Mouse (Mus musculus) layer of hippocampus, adult 8-10 months (tissue): ENCODE measurements at regions not wholly inside any gene's neighbourhood (a gene's known extent, or its start where the extent isn't known, plus 50 kb on each side); places are given as distances from the start of the nearest gene placed in this dataset.

ENCODE experiments used
- DNase-seq, 2 experiments: peaks; one replicate each; pipeline ENCODE4 v3.0.0; 2022; ENCODE audit warnings: low spot score in 2 of 2

GRCm38 (mm10) chr6:135433753-135434152 is 71.4 kb downstream of the Emp1 start:
- DNase-seq: no peak

GRCm38 (mm10) chr6:135436315-135436714 is 74.0 kb downstream of the Emp1 start:
- no peak for DNase-seq

- no peak for DNase-seq
Measured at GRCm38 (mm10) chr6:135438271-135438670, 75.9 kb downstream of the Emp1 start.

- peak; percentile 71 to 79 for DNase-seq
Measured at GRCm38 (mm10) chr6:135441126-135441871, 79.0 kb downstream of the Emp1 start.

- peak; percentile 86 to 93 for DNase-seq
Measured at GRCm38 (mm10) chr6:135444661-135445060, 82.3 kb downstream of the Emp1 start.

- no peak for DNase-seq
Measured at GRCm38 (mm10) chr6:135445070-135445469, 82.7 kb downstream of the Emp1 start.

- DNase-seq: no peak
Measured at GRCm38 (mm10) chr6:135447801-135448200, 85.5 kb downstream of the Emp1 start.

GRCm38 (mm10) chr6:135449228-135449627 is 86.9 kb downstream of the Emp1 start:
- no peak for DNase-seq

GRCm38 (mm10) chr6:135450573-135450972 is 88.2 kb downstream of the Emp1 start:
- no peak for DNase-seq

GRCm38 (mm10) chr6:135451165-135451797 is 88.9 kb downstream of the Emp1 start:
- DNase-seq: peak in 1 of 2 experiments; percentile 18

GRCm38 (mm10) chr6:135453041-135453440 is 90.7 kb downstream of the Emp1 start:
- DNase-seq: no peak

- DNase-seq: no peak
Measured at GRCm38 (mm10) chr6:135472495-135472894, 110.2 kb downstream of the Emp1 start.

GRCm38 (mm10) chr6:135473146-135473545 is 110.8 kb downstream of the Emp1 start:
- no peak for DNase-seq

GRCm38 (mm10) chr6:135488795-135489194 is 126.5 kb downstream of the Emp1 start:
- DNase-seq: no peak

- DNase-seq: no peak
Measured at GRCm38 (mm10) chr6:135493983-135494382, 131.6 kb downstream of the Emp1 start.

- DNase-seq: no peak
Measured at GRCm38 (mm10) chr6:135495841-135496240, 133.5 kb downstream of the Emp1 start.

GRCm38 (mm10) chr6:135498592-135498991 is 136.2 kb downstream of the Emp1 start:
- DNase-seq: no peak

- no peak for DNase-seq
Measured at GRCm38 (mm10) chr6:135500381-135500780, 138.0 kb downstream of the Emp1 start.

- no peak for DNase-seq
Measured at GRCm38 (mm10) chr6:135501791-135502190, 139.4 kb downstream of the Emp1 start.

GRCm38 (mm10) chr6:135502405-135502804 is 140.1 kb downstream of the Emp1 start:
- no peak for DNase-seq

GRCm38 (mm10) chr6:135518710-135519437 is 156.5 kb downstream of the Emp1 start:
- no peak for DNase-seq

GRCm38 (mm10) chr6:135519438-135519803 is 157.1 kb downstream of the Emp1 start:
- no peak for DNase-seq
